Mouse (Mus musculus) heart, postnatal 36 days (tissue): ENCODE data around the gene Hmx3. TPM values are rescaled to one million over a fixed set of nuclear protein-coding genes. Genes with fewer than 3 reads are reported as not detected.

Source experiments
- DNase-seq, 2 experiments: peaks; one replicate each; pipeline ENCODE4 v3.0.0; 2021 to 2022
- intact Hi-C: fragments of 180-260 bp; cut with DNase I; formaldehyde crosslinking; loops from one replicate; pipeline ENCODE4 v1.15.1; 2025
- total RNA-seq, 2 experiments: library from RNA; stranded (reverse); gene quantifications; 2 replicates each; pipeline ENCODE4 v1.2.3; 2021

The Hmx3 gene
- total RNA-seq: not detected

GRCm38 (mm10) chr7:131542115-131542871 is at the start of gene Hmx3:
Hmx3 (plus strand) TSS chr7:131542867.
- intact Hi-C loops: loop anchor here (5.0 to 10.0 kb wide), 3 partner anchors 180 to 670 kb away; partner anchors contain the start of gene 2310057M21Rik
- peak in 1 of 2 experiments; percentile 20 for DNase-seq

- no peak for DNase-seq
- intact Hi-C loops: no loop called here
Observed at GRCm38 (mm10) chr7:131503739-131504138, 38.9 kb upstream of the Hmx3 start.

GRCm38 (mm10) chr7:131539979-131540378 is 2.7 kb upstream of the Hmx3 start:
- DNase-seq: peak; percentile 79 to 85
- intact Hi-C loops: loop anchor here (1.0 to 10.0 kb wide), 5 partner anchors 178 to 1013 kb away; partner anchors contain the start of gene 2310057M21Rik

GRCm38 (mm10) chr7:131541184-131542114 is 1.2 kb upstream of the Hmx3 start:
- DNase-seq: peak in 1 of 2 experiments; percentile 6
- intact Hi-C loops: loop anchor here (2.0 to 10.0 kb wide), 4 partner anchors 179 to 1011 kb away; partner anchors contain the start of gene 2310057M21Rik

GRCm38 (mm10) chr7:131542872-131543622 is 380 bp downstream of the Hmx3 start:
- DNase-seq: peak; percentile 12 to 21
- intact Hi-C loops: loop anchor here (5.0 to 10.0 kb wide), 3 partner anchors 181 to 669 kb away; partner anchors contain the start of gene 2310057M21Rik

- DNase-seq: peak; percentile 18 to 41
- intact Hi-C loops: loop anchor here (1.0 to 10.0 kb wide), 4 partner anchors 11 to 668 kb away; partner anchors contain the start of gene 2310057M21Rik
Observed at GRCm38 (mm10) chr7:131543623-131544481, 1.2 kb downstream of the Hmx3 start.

GRCm38 (mm10) chr7:131544871-131545270 is 2.2 kb downstream of the Hmx3 start:
- DNase-seq: no peak
- intact Hi-C loops: loop anchor here (1.0 to 10.0 kb wide), 4 partner anchors 10 to 667 kb away; partner anchors contain the start of gene 2310057M21Rik

- DNase-seq: no peak
- intact Hi-C loops: loop anchor here (10.0 kb wide), 1 partner anchor 199 kb away; no protein-coding TSS in a partner anchor
Observed at GRCm38 (mm10) chr7:131545701-131546385, 3.2 kb downstream of the Hmx3 start.

GRCm38 (mm10) chr7:131546423-131546822 is 3.8 kb downstream of the Hmx3 start:
- intact Hi-C loops: loop anchor here (10.0 kb wide), 1 partner anchor 198 kb away; no protein-coding TSS in a partner anchor
- no peak for DNase-seq

- intact Hi-C loops: loop anchor here (10.0 kb wide), 1 partner anchor 197 kb away; no protein-coding TSS in a partner anchor
- DNase-seq: no peak
Observed at GRCm38 (mm10) chr7:131547481-131547880, 4.8 kb downstream of the Hmx3 start.

- intact Hi-C loops: loop anchor here (10.0 kb wide), 1 partner anchor 196 kb away; no protein-coding TSS in a partner anchor
Observed at GRCm38 (mm10) chr7:131548473-131548872, 5.8 kb downstream of the Hmx3 start, which contains the start of gene Hmx2. Hmx2 (plus strand) TSS chr7:131548773.

GRCm38 (mm10) chr7:131551471-131551870 is 8.8 kb downstream of the Hmx3 start:
- intact Hi-C loops: loop anchor here (5.0 to 10.0 kb wide), 2 partner anchors 179 to 1303 kb away; partner anchors contain the start of genes Abraxas2, Eef1akmt2 and Pstk
- DNase-seq: no peak

More at GRCm38 (mm10) chr7:131548473-131548872, 5.8 kb downstream of the Hmx3 start, which contains the start of gene Hmx2:
- no peak for DNase-seq

GRCm38 (mm10) chr7:131551931-131552741 is 9.5 kb downstream of the Hmx3 start:
- no peak for DNase-seq
- intact Hi-C loops: loop anchor here (5.0 to 10.0 kb wide), 2 partner anchors 180 to 1303 kb away; partner anchors contain the start of genes Abraxas2, Eef1akmt2 and Pstk

GRCm38 (mm10) chr7:131552781-131553180 is 10.1 kb downstream of the Hmx3 start:
- intact Hi-C loops: loop anchor here (5.0 to 10.0 kb wide), 2 partner anchors 180 to 1302 kb away; partner anchors contain the start of genes Abraxas2, Eef1akmt2 and Pstk
- no peak for DNase-seq

- intact Hi-C loops: loop anchor here (5.0 to 10.0 kb wide), 2 partner anchors 181 to 1301 kb away; partner anchors contain the start of genes Abraxas2, Eef1akmt2 and Pstk
- peak in 1 of 2 experiments; percentile 45 for DNase-seq
Observed at GRCm38 (mm10) chr7:131553771-131554175, 11.1 kb downstream of the Hmx3 start.
